24 mouse cellular contexts compared by ENCODE assay signal in the genomic region with DNA sequence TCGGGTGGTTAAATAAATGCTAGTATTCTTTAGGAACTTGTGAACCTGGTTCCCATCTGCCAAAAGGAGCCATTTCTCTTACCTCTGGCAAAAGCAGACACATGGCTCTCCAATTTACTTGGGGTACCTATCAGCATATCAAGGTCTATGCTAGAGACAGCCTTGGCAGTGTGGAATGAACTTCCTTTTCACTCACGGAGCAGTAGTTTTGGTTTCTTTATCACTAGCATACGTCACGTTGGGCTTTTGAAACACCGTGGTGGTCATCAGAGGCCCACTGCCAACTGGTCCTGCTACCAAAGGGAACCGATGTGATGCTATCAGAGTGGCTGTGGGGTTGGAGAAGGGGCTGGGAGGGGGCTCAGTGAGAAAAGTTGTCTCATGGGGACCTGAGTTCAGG. TPM values are rescaled to one million over a fixed set of nuclear protein-coding genes. Genes with fewer than 3 reads are reported as not detected.
A peak's percentile ranks its signal among the peaks of the same experiment; 100 is the strongest.
DNase-seq lines count a peak whose midpoint lies in the region; ATAC-seq lines count a peak whose summit lies in the region.
"Had no signal": no experiment of that assay in that cellular context is flagged by ENCODE, and none has a peak within 500 bp of the region (broad histone marks: within the 10 kb centered on the region; RNA-seq: fewer than 3 reads in every experiment).

No protein-coding gene starts in this region.

- no peaks in the 10 kb centered on the region for H3K27me3 ChIP-seq in erythroblast, embryonic 14.5 days (ENCODE audit: control insufficient read depth)
- no peaks in the 10 kb centered on the region for H3K27me3 ChIP-seq in heart, embryonic 12.5 days (replicated peaks)
- H3K27me3 ChIP-seq: embryonic facial prominence, embryonic 12.5 days; forebrain, embryonic 13.5 days; kidney, embryonic 15.5 days; midbrain, embryonic 15.5 days; neural tube, embryonic 15.5 days had no signal

- no peaks in the 10 kb centered on the region for H3K9me3 ChIP-seq in erythroblast, embryonic 14.5 days (ENCODE audit: control insufficient read depth, low read length)
- no peaks in the 10 kb centered on the region for H3K9me3 ChIP-seq in heart, embryonic 12.5 days (replicated peaks)
- H3K9me3 ChIP-seq: embryonic facial prominence, embryonic 12.5 days; forebrain, embryonic 13.5 days; kidney, embryonic 15.5 days; midbrain, embryonic 15.5 days; neural tube, embryonic 15.5 days had no signal

- peaks cover 54% of the 10 kb centered on the region for H3K4me1 ChIP-seq in erythroblast, embryonic 14.5 days (ENCODE audit: control insufficient read depth)
- H3K4me1 ChIP-seq in heart, embryonic 12.5 days (replicated peaks), result peaks cover 28% of the 10 kb centered on the region

- H3K36me3 ChIP-seq in erythroblast, embryonic 14.5 days (ENCODE audit: control insufficient read depth), result peaks cover 72% of the 10 kb centered on the region
- H3K36me3 ChIP-seq in heart, embryonic 12.5 days, result peaks cover 25% of the 10 kb centered on the region
- H3K36me3 ChIP-seq: midbrain, embryonic 15.5 days; neural tube, embryonic 15.5 days had no signal

- no peak overlapping the region for H3K4me2 ChIP-seq in heart, embryonic 12.5 days
- H3K4me2 ChIP-seq: embryonic facial prominence, embryonic 12.5 days; forebrain, embryonic 13.5 days; kidney, embryonic 15.5 days; midbrain, embryonic 15.5 days; neural tube, embryonic 15.5 days had no signal

- no peak for ATAC-seq in erythroblast, adult 5-6 weeks (replicated peaks; ENCODE audit: low FRiP score, poor library complexity, severe bottlenecking)
- ATAC-seq in CD4-positive, CD25-positive, alpha-beta regulatory T cell, adult 4 months, result peak; percentile 33
- ATAC-seq in heart, embryonic 12.5 days (ENCODE audit: insufficient number of reproducible peaks, low FRiP score), result no peak
- ATAC-seq: forebrain, embryonic 13.5 days; hindbrain, postnatal 0 days; midbrain, embryonic 15.5 days had no signal

- peak; percentile 71 for DNase-seq in induced T-regulatory cell, adult 2 months (ENCODE audit: low read depth)
- peak; percentile 26 to 47 for DNase-seq in natural killer cell, adult 2 months (ENCODE audit: low spot score in 2 of 2)
- DNase-seq in thymus, adult 18-20 months, result no peak
- DNase-seq in MN1 (ENCODE audit: low spot score), result no peak
- DNase-seq: adrenal gland, postnatal 25 days; cerebellum, adult 8-10 months; gastrocnemius, adult 2 months; kidney, adult 11 months; kidney, postnatal 36 days; lung, adult 2 months; lung, postnatal 14 days had no signal

- WGBS in heart, embryonic 12.5 days, result 88% methylated on average over 6 of the region's 6 CpGs

- no peak overlapping the region for H3K9ac ChIP-seq in heart, embryonic 12.5 days
- H3K9ac ChIP-seq: embryonic facial prominence, embryonic 12.5 days; forebrain, embryonic 13.5 days; kidney, embryonic 15.5 days; midbrain, embryonic 15.5 days; neural tube, embryonic 15.5 days had no signal

- peak overlapping the region; percentile 14 for H3K4me3 ChIP-seq in erythroblast, embryonic 14.5 days (replicated peaks)
- H3K4me3 ChIP-seq in heart, embryonic 12.5 days, result no peak overlapping the region
- H3K4me3 ChIP-seq: embryonic facial prominence, embryonic 12.5 days; forebrain, embryonic 13.5 days; gastrocnemius, adult 2 months; kidney, embryonic 15.5 days; midbrain, embryonic 15.5 days; myocyte; neural tube, embryonic 15.5 days had no signal

- no peak overlapping the region for H3K27ac ChIP-seq in heart, embryonic 12.5 days (ENCODE audit: poor library complexity, severe bottlenecking)
- H3K27ac ChIP-seq: embryonic facial prominence, embryonic 12.5 days; forebrain, embryonic 13.5 days; gastrocnemius, adult 2 months; hindbrain, postnatal 0 days; kidney, embryonic 15.5 days; midbrain, embryonic 15.5 days; neural tube, embryonic 15.5 days; stomach, postnatal 0 days had no signal

RNA-seq across cellular contexts. Expression of gene Haspin, which starts 5.1 kb away (rescaled TPM):
- 1.2 and 1.4 TPM in 2 replicates for polyA plus RNA-seq in erythroblast, embryonic 14.5 days (2012)
- total RNA-seq in erythroblast, adult 5-6 weeks (2015; ENCODE audit: low replicate concordance), result 7.9 and 12.7 TPM in 2 replicates
- total RNA-seq in erythroblast, adult 5-6 weeks (2017; ENCODE audit: low replicate concordance), result 13.1 and 16.7 TPM in 2 replicates
- 1 to 10 TPM; 6.6 to 8.2 TPM for polyA plus RNA-seq in CD4-positive, CD25-positive, alpha-beta regulatory T cell, adult 4 months (2017; shearing (Covaris generic))
- 13.9 and 14.4 TPM in 2 replicates for polyA plus RNA-seq in heart, embryonic 12.5 days (2016; fragmentation: Nextera tagmentation; extraction: Ambion mirVana)

RNA-seq across cellular contexts. Expression of gene P2rx5, which starts 27.2 kb away (rescaled TPM):
- polyA plus RNA-seq in erythroblast, embryonic 14.5 days (2012), result not detected in 2 replicates
- not detected in 2 replicates for total RNA-seq in erythroblast, adult 5-6 weeks (2015; ENCODE audit: low replicate concordance)
- total RNA-seq in erythroblast, adult 5-6 weeks (2017; ENCODE audit: low replicate concordance), result not detected in 2 replicates
- under 1 TPM; 0.33 to 0.55 TPM for polyA plus RNA-seq in CD4-positive, CD25-positive, alpha-beta regulatory T cell, adult 4 months (2017; shearing (Covaris generic))
- 1.8 and 2.2 TPM in 2 replicates for polyA plus RNA-seq in heart, embryonic 12.5 days (2016; fragmentation: Nextera tagmentation; extraction: Ambion mirVana)
- total RNA-seq: hematopoietic stem cell, adult 5-6 weeks had no signal

RNA-seq across cellular contexts. Expression of gene Itgae, which starts 42.6 kb away (rescaled TPM):
- not detected in 2 replicates for polyA plus RNA-seq in erythroblast, embryonic 14.5 days (2012)
- total RNA-seq in erythroblast, adult 5-6 weeks (2015; ENCODE audit: low replicate concordance), result not detected in 2 replicates
- total RNA-seq in erythroblast, adult 5-6 weeks (2017; ENCODE audit: low replicate concordance), result 0.14 TPM in 1 of 2 replicates, not detected in the other
- 100 to 1,000 TPM in 1 of 2 experiments, 10 to 100 TPM in 1; 63.9 to 126 TPM for polyA plus RNA-seq in CD4-positive, CD25-positive, alpha-beta regulatory T cell, adult 4 months (2017; shearing (Covaris generic))
- 0.17 and 0.19 TPM in 2 replicates for polyA plus RNA-seq in heart, embryonic 12.5 days (2016; fragmentation: Nextera tagmentation; extraction: Ambion mirVana)

RNA-seq across cellular contexts. Expression of gene Emc6, which starts 43.8 kb away (rescaled TPM):
- polyA plus RNA-seq in erythroblast, embryonic 14.5 days (2012), result 19.4 and 20.4 TPM in 2 replicates
- total RNA-seq in erythroblast, adult 5-6 weeks (2015; ENCODE audit: low replicate concordance), result 12.5 and 25.2 TPM in 2 replicates
- 3.3 and 6.0 TPM in 2 replicates for total RNA-seq in erythroblast, adult 5-6 weeks (2017; ENCODE audit: low replicate concordance)
- polyA plus RNA-seq in CD4-positive, CD25-positive, alpha-beta regulatory T cell, adult 4 months (2017; shearing (Covaris generic)), result 10 to 100 TPM; 42.2 to 49.5 TPM
- 97.4 and 101 TPM in 2 replicates for polyA plus RNA-seq in heart, embryonic 12.5 days (2016; fragmentation: Nextera tagmentation; extraction: Ambion mirVana)

RNA-seq across cellular contexts. Expression of gene Tax1bp3, which starts 43.9 kb away (rescaled TPM):
- 0.36 and 1.1 TPM in 2 replicates for polyA plus RNA-seq in erythroblast, embryonic 14.5 days (2012)
- 3.1 and 4.4 TPM in 2 replicates for total RNA-seq in erythroblast, adult 5-6 weeks (2015; ENCODE audit: low replicate concordance)
- total RNA-seq in erythroblast, adult 5-6 weeks (2017; ENCODE audit: low replicate concordance), result 2.5 and 4.0 TPM in 2 replicates
- polyA plus RNA-seq in CD4-positive, CD25-positive, alpha-beta regulatory T cell, adult 4 months (2017; shearing (Covaris generic)), result 10 to 100 TPM; 27.4 to 30.8 TPM
- 239 and 249 TPM in 2 replicates for polyA plus RNA-seq in heart, embryonic 12.5 days (2016; fragmentation: Nextera tagmentation; extraction: Ambion mirVana)

Comparison
In these comparisons a context has a peak if more than half of its experiments do, and no peak if none do; other contexts are left out.
1. DNase-seq: peak in induced T-regulatory cell, adult 2 months (single experiment) and natural killer cell, adult 2 months (2 of 2); none in thymus, adult 18-20 months (0 of 2) and MN1 (single experiment).
2. RNA of gene Itgae, which starts 42.6 kb away (polyA plus RNA-seq): 63.9 to 126 TPM in CD4-positive, CD25-positive, alpha-beta regulatory T cell, adult 4 months; 0.17 to 0.19 TPM in heart, embryonic 12.5 days and not detected in erythroblast, embryonic 14.5 days; every median in the first group is over 10 times any median in the second.